Mouse (Mus musculus): ENCODE results near the gene Hs6st2. TPM values are rescaled to one million over a fixed set of nuclear protein-coding genes. Genes with fewer than 3 reads are reported as not detected.

The Hs6st2 gene
- total RNA-seq (2021) = 10 to 100 TPM; 37.2 to 39.9 TPM

- no peak for DNase-seq (ENCODE audit: low spot score in 2 of 2)
- intact Hi-C loops (cut with DNase I) = loop anchor here (10.0 kb wide), 1 partner anchor 177 kb away; no protein-coding TSS in a partner anchor
Measured at GRCm38 (mm10) chrX:51681756-51682155, at the start of gene Hs6st2. Gene Hs6st2 (minus strand): TSS chrX:51681856.

GRCm38 (mm10) chrX:51714086-51714745 is 32.6 kb upstream of the Hs6st2 start:
- intact Hi-C loops (cut with DNase I) = loop anchor here (5.0 kb wide), 1 partner anchor 43 kb away; no protein-coding TSS in a partner anchor
- no peak for DNase-seq (ENCODE audit: low spot score in 2 of 2)

- intact Hi-C loops (cut with DNase I) = loop anchor here (5.0 kb wide), 1 partner anchor 44 kb away; no protein-coding TSS in a partner anchor
Measured at GRCm38 (mm10) chrX:51712996-51713395, 31.3 kb upstream of the Hs6st2 start.

GRCm38 (mm10) chrX:51702823-51703222 is 21.2 kb upstream of the Hs6st2 start:
- no peak for DNase-seq (ENCODE audit: low spot score in 2 of 2)
- intact Hi-C loops (cut with DNase I) = no loop called here

More at GRCm38 (mm10) chrX:51712996-51713395, 31.3 kb upstream of the Hs6st2 start:
- no peak for DNase-seq (ENCODE audit: low spot score in 2 of 2)

GRCm38 (mm10) chrX:51699079-51699478 is 17.4 kb upstream of the Hs6st2 start:
- intact Hi-C loops (cut with DNase I) = no loop called here
- no peak for DNase-seq (ENCODE audit: low spot score in 2 of 2)

- no peak for DNase-seq (ENCODE audit: low spot score in 2 of 2)
- intact Hi-C loops (cut with DNase I) = loop anchor here (10.0 kb wide), 1 partner anchor 181 kb away; no protein-coding TSS in a partner anchor
Measured at GRCm38 (mm10) chrX:51686048-51686949, 4.6 kb upstream of the Hs6st2 start.

- intact Hi-C loops (cut with DNase I) = loop anchor here (10.0 kb wide), 1 partner anchor 180 kb away; no protein-coding TSS in a partner anchor
Measured at GRCm38 (mm10) chrX:51684336-51685056, 2.8 kb upstream of the Hs6st2 start.

GRCm38 (mm10) chrX:51681170-51681667 is 437 bp downstream of the Hs6st2 start:
- DNase-seq (ENCODE audit: low spot score in 2 of 2) = peak; percentile 24 to 37
- intact Hi-C loops (cut with DNase I) = loop anchor here (10.0 kb wide), 1 partner anchor 176 kb away; no protein-coding TSS in a partner anchor

More at GRCm38 (mm10) chrX:51684336-51685056, 2.8 kb upstream of the Hs6st2 start:
- DNase-seq (ENCODE audit: low spot score in 2 of 2) = no peak

GRCm38 (mm10) chrX:51680428-51681169 is 1.1 kb downstream of the Hs6st2 start:
- DNase-seq (ENCODE audit: low spot score in 2 of 2) = peak; percentile 15 to 44
- intact Hi-C loops (cut with DNase I) = loop anchor here (10.0 kb wide), 1 partner anchor 176 kb away; no protein-coding TSS in a partner anchor

- intact Hi-C loops (cut with DNase I) = loop anchor here (10.0 kb wide), 1 partner anchor 175 kb away; no protein-coding TSS in a partner anchor
- peak; percentile 8 to 32 for DNase-seq (ENCODE audit: low spot score in 2 of 2)
Measured at GRCm38 (mm10) chrX:51679601-51680427, 1.8 kb downstream of the Hs6st2 start.

- intact Hi-C loops (cut with DNase I) = no loop called here
- DNase-seq (ENCODE audit: low spot score in 2 of 2) = no peak
Measured at GRCm38 (mm10) chrX:51658236-51658635, 23.4 kb downstream of the Hs6st2 start.

- intact Hi-C loops (cut with DNase I) = no loop called here
- DNase-seq (ENCODE audit: low spot score in 2 of 2) = no peak
Measured at GRCm38 (mm10) chrX:51642661-51643257, 38.9 kb downstream of the Hs6st2 start.

GRCm38 (mm10) chrX:51635756-51636155 is 45.9 kb downstream of the Hs6st2 start:
- DNase-seq (ENCODE audit: low spot score in 2 of 2) = no peak
- intact Hi-C loops (cut with DNase I) = no loop called here

GRCm38 (mm10) chrX:51631376-51631775 is 50.3 kb downstream of the Hs6st2 start:
- no peak for DNase-seq (ENCODE audit: low spot score in 2 of 2)
- intact Hi-C loops (cut with DNase I) = no loop called here

GRCm38 (mm10) chrX:51614384-51615004 is 67.2 kb downstream of the Hs6st2 start:
- intact Hi-C loops (cut with DNase I) = no loop called here
- DNase-seq (ENCODE audit: low spot score in 2 of 2) = no peak

- DNase-seq (ENCODE audit: low spot score in 2 of 2) = peak; percentile 5 to 8
- intact Hi-C loops (cut with DNase I) = no loop called here
Measured at GRCm38 (mm10) chrX:51610743-51611142, 70.9 kb downstream of the Hs6st2 start.

Data from left cerebral cortex, postnatal 36 days (tissue).